Mouse (Mus musculus) limb, embryonic 12.5 days (tissue): Measurements from ENCODE around the gene 4930522H14Rik. TPM values are rescaled to one million over a fixed set of nuclear protein-coding genes. Genes with fewer than 3 reads are reported as not detected.

Experiments used
- ATAC-seq: fragments of 200-750 bp; cut with Nextera tagmentation; 2 replicates; pipeline ENCODE4 v1.8.0; 2017; ENCODE audit warnings: low read depth, moderate TSS enrichment; ENCODE audit not compliant: insufficient number of reproducible peaks, insufficient read depth, low FRiP score, low TSS enrichment
- H3K27ac ChIP-seq: fragments of 300-500 bp; sonication (generic); 2 replicates; pipeline ENCODE4 v1.5.1; 2016; ENCODE audit warnings: mild to moderate bottlenecking, moderate library complexity
- H3K27me3 ChIP-seq: fragments of 300-500 bp; sonication (generic); 2 replicates; pipeline ENCODE4 v1.6.1; 2016; ENCODE audit warnings: mild to moderate bottlenecking, moderate library complexity
- H3K36me3 ChIP-seq: fragments of 300-500 bp; sonication (generic); 2 replicates; pipeline ENCODE4 v1.6.1; 2016; ENCODE audit warnings: mild to moderate bottlenecking, moderate library complexity
- H3K4me1 ChIP-seq: fragments of 300-500 bp; sonication (generic); replicated peaks from 2 replicates; pipeline ENCODE4 v1.6.1; 2016
- H3K4me2 ChIP-seq: fragments of 300-500 bp; sonication (generic); 2 replicates; pipeline ENCODE4 v1.6.1; 2016; ENCODE audit warnings: mild to moderate bottlenecking, moderate library complexity
- H3K4me3 ChIP-seq: fragments of 300-500 bp; sonication (generic); replicated peaks from 2 replicates; pipeline ENCODE4 v1.5.1; 2016; ENCODE audit warnings: mild to moderate bottlenecking
- H3K9ac ChIP-seq: fragments of 300-500 bp; sonication (generic); replicated peaks from 2 replicates; pipeline ENCODE4 v1.6.1; 2016; ENCODE audit warnings: mild to moderate bottlenecking, moderate library complexity
- H3K9me3 ChIP-seq: fragments of 300-500 bp; sonication (generic); 2 replicates; pipeline ENCODE4 v1.6.1; 2016; ENCODE audit warnings: mild to moderate bottlenecking, moderate library complexity
- WGBS: fragments of 180-500 bp; shearing (Covaris S2); methylation state at CpG from one replicate; pipeline ENCODE4 v1.1.7; 2016; 5-methylcytosine and 5-hydroxymethylcytosine counted together
- polyA plus RNA-seq: library from polyadenylated mRNA; unstranded; fragments of >200 nt; fragmentation: Nextera tagmentation; extraction: Ambion mirVana; gene quantifications from 2 replicates; pipeline ENCODE4 v1.2.1, GENCODE M21; 2016

4930522H14Rik gene
- not detected in 2 replicates for polyA plus RNA-seq

DNA sequence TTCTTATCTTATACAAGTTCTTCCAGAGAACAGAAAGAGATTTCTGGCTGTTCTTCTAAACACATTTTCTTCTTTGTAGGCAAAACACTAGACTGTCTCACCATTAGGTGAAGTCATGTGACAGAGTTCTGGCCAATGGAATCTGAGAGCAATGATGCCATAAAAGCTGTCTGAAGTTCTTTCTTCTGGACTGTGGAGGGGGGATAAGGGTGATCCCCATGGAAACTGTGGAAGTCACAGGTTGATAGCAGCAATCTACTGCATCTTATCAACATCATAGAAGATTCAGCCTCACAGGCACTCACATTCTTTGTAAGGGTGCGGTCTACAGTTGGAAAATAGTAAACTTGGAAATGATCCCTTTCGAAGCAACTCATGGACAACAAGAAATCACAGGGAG lies at the start of gene 4930522H14Rik:
Gene 4930522H14Rik, minus strand, starts transcription at position 187 of the 400 bp plus-strand sequence.
- no peak for ATAC-seq
- H3K4me3 ChIP-seq: no peak within 1 kb of the TSS
- H3K4me2 ChIP-seq: no peak within 1 kb of the TSS

DNA sequence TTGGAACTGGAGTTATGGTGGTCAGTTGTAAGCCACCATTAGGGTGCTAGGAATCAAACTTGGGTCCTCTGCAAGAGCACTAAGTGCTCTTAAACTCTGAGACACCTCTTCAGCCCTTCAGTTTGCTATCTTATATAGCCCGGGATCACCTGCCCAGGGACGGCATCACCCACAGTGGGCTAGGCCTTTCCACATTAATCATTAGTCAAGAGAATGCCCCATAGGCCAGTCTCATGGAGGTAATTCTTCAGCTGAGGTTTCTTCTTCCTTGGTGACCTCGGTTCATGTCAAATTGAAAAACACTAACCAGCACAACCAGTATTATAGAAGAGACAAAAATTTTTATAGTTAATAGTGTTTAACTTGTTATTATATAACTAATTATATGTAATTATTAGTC lies 47.3 kb upstream of the 4930522H14Rik start:
- no peak overlapping the region for H3K4me2 ChIP-seq
- no peak overlapping the region for H3K9ac ChIP-seq
- no peak overlapping the region for H3K4me3 ChIP-seq
- H3K27me3 ChIP-seq: no peaks in the 10 kb centered on the region
- no peak for ATAC-seq
- no peaks in the 10 kb centered on the region for H3K36me3 ChIP-seq
- 84% methylated on average over 3 of the region's 3 CpGs for WGBS
- H3K4me1 ChIP-seq: peaks cover 7% of the 10 kb centered on the region; the same call in 1 of the 2 replicates
- no peak overlapping the region for H3K27ac ChIP-seq
- no peaks in the 10 kb centered on the region for H3K9me3 ChIP-seq

More for the DNA sequence above, at the start of gene 4930522H14Rik:
- Histone ChIP-seq H3K36me3 (no peaks in the 10 kb centered on the region), H3K27ac (no peak within 1 kb of the TSS), H3K9ac (no peak within 1 kb of the TSS), H3K27me3 (no peaks in the 10 kb centered on the region), H3K4me1 (no peaks in the 10 kb centered on the region), H3K9me3 (no peaks in the 10 kb centered on the region)
- WGBS: 94% methylated on average over 2 of the region's 2 CpGs

DNA sequence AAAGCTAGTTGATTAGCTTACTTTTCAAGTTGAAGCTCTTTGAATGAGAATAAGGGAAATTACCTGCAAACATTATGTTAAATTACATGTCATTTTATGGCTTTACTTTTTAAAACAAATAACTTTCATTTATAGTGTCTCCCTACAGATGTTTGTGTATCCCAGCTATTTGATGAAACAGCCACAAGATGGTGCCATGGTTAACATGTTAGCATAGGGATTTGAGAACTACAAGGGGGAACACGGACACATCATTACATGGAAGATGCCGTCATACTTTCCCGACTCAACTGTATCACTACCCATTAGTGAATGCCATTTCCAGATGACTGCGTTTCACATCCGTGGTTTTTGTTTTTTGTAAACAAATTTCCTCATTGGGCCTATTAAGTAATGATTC lies 45.8 kb upstream of the 4930522H14Rik start:
- Histone ChIP-seq H3K4me1 (peaks cover 7% of the 10 kb centered on the region; the same call in 1 of the 2 replicates), H3K4me3 (no peak overlapping the region), H3K9ac (no peak overlapping the region), H3K27ac (no peak overlapping the region), H3K4me2 (no peak overlapping the region), H3K36me3 (no peaks in the 10 kb centered on the region), H3K27me3 (no peaks in the 10 kb centered on the region), H3K9me3 (no peaks in the 10 kb centered on the region)
- ATAC-seq: no peak
- 75% methylated on average over 5 of the region's 5 CpGs for WGBS

DNA sequence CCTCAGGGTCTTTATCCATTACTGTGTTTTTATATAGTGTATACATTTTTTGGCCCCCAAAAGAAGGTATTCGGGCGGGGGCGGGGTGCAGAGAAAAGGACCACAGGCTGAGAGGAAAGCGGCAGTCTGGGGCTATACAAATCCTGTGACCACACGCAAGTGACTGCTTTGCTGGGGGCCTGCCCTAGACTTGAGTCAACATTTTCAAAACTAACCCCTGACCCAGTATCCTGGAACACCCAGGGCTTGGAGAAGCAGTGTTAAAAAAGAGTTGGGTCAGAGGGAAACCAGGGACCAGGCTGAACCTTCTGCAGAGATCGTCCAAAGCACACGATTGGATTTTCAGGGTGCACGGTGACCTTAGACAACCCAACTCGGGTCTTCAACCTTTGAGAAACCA lies 43.7 kb upstream of the 4930522H14Rik start:
- no peaks in the 10 kb centered on the region for H3K36me3 ChIP-seq
- H3K9me3 ChIP-seq: no peaks in the 10 kb centered on the region
- no peak overlapping the region for H3K4me3 ChIP-seq
- 88% methylated on average over 9 of the region's 9 CpGs for WGBS
- peaks cover 7% of the 10 kb centered on the region; the same call in 1 of the 2 replicates for H3K4me1 ChIP-seq
- no peak overlapping the region for H3K27ac ChIP-seq
- no peak overlapping the region for H3K4me2 ChIP-seq
- H3K27me3 ChIP-seq: no peaks in the 10 kb centered on the region
- ATAC-seq: no peak
- H3K9ac ChIP-seq: no peak overlapping the region

DNA sequence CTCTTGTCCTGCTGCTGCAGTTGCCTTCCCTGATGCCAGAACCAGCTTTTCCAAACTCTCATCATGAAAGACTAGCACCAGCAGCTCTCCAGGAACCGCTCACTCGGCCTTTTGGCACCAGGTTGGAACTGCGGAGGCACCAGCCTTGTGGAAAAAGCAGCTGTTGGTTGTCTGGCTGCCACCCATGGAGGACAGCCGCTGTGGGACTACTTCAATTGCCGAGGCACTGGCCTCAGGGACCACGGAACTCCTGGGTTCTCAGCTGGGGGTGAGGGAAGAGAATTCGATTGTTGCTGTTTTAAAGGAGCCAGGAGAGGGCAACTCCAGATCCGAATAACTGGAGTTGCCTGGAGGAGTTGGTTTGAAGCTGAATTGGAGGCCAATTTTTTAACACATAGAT lies 43.2 kb upstream of the 4930522H14Rik start:
- Histone ChIP-seq H3K4me2 (no peak overlapping the region), H3K9me3 (no peaks in the 10 kb centered on the region), H3K9ac (no peak overlapping the region), H3K4me1 (peaks cover 9% of the 10 kb centered on the region; the same call in 1 of the 2 replicates), H3K27ac (no peak overlapping the region), H3K4me3 (no peak overlapping the region), H3K36me3 (no peaks in the 10 kb centered on the region), H3K27me3 (no peaks in the 10 kb centered on the region)
- ATAC-seq: no peak
- WGBS: 37% methylated on average over 8 of the region's 8 CpGs

DNA sequence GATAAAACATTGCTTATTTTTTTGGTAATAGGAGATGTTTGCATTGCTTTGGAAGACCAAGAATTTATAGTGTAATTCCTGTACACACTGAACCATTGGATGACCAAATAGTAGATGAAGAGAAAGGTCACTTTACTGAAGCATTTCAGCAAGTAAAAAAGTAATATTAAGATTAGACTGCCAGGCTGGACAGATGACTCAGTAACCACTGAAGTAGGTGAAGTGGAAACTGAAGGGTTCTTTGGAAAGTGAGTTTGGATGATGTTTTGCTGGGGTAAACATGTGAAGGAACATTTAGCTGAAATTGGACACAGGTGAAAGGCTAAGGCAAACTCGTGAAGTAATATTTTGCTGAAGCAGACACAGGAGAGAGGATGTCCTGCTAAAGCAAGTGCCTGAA lies 41.5 kb upstream of the 4930522H14Rik start:
- peaks cover 22% of the 10 kb centered on the region for H3K4me1 ChIP-seq
- no peak for ATAC-seq
- H3K27me3 ChIP-seq: no peaks in the 10 kb centered on the region
- 88% methylated on average over 1 of the region's 1 CpGs for WGBS
- H3K9me3 ChIP-seq: no peaks in the 10 kb centered on the region
- no peak overlapping the region for H3K4me2 ChIP-seq
- no peaks in the 10 kb centered on the region for H3K36me3 ChIP-seq
- H3K27ac ChIP-seq: no peak overlapping the region
- no peak overlapping the region for H3K4me3 ChIP-seq
- H3K9ac ChIP-seq: no peak overlapping the region

DNA sequence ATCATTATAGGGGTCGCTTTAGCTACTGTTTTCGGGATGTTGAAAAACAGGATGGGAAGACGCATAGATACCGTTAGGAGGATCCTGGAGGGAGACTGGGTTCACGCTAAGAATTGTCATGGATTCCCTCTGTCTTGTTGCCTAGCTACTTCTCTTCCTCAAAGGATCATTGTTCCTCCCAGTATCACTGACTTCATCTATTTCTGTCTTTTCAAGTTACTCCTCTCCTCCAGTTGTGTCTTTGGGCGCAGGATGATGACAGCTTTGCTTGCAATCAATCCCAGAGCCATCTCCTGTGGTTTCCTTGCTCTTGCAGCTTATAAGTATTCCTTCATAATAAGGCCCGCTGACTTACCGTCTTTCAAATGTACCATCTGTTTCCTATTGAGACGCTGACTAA lies 38.3 kb upstream of the 4930522H14Rik start:
- H3K4me2 ChIP-seq: no peak overlapping the region
- no peak overlapping the region for H3K27ac ChIP-seq
- H3K27me3 ChIP-seq: no peaks in the 10 kb centered on the region

DNA sequence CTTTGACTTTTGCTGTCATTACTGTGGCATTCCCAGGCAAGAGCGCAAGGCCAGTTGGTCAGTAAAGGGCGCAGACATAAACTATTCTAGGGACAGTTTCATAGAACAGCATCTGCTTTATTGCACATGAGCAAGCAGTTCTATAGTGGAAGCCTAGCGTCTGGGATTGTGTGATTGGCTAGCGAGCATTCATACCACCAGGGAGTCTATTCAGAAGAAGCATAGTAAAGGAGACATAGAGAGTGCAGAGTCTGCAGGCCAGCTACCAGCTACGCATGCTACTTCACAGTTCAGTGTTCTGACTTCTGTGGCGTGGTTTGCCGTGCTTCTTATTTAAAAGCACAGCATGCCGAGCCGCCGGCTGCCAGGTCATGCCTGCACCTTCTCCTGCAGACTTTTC lies 37.9 kb upstream of the 4930522H14Rik start:
- no peaks in the 10 kb centered on the region for H3K36me3 ChIP-seq
- H3K27me3 ChIP-seq: no peaks in the 10 kb centered on the region
- H3K9ac ChIP-seq: no peak overlapping the region
- 73% methylated on average over 10 of the region's 10 CpGs for WGBS
- no peaks in the 10 kb centered on the region for H3K9me3 ChIP-seq
- peaks cover 20% of the 10 kb centered on the region for H3K4me1 ChIP-seq
- H3K4me3 ChIP-seq: no peak overlapping the region
- no peak overlapping the region for H3K27ac ChIP-seq
- no peak overlapping the region for H3K4me2 ChIP-seq
- no peak for ATAC-seq

More for the DNA sequence above, 38.3 kb upstream of the 4930522H14Rik start:
- H3K9me3 ChIP-seq: no peaks in the 10 kb centered on the region
- whole genome bisulfite sequencing: 67% methylated on average over 9 of the region's 9 CpGs
- no peak overlapping the region for H3K4me3 ChIP-seq
- ATAC-seq: no peak
- no peaks in the 10 kb centered on the region for H3K36me3 ChIP-seq
- peaks cover 21% of the 10 kb centered on the region for H3K4me1 ChIP-seq
- H3K9ac ChIP-seq: no peak overlapping the region

DNA sequence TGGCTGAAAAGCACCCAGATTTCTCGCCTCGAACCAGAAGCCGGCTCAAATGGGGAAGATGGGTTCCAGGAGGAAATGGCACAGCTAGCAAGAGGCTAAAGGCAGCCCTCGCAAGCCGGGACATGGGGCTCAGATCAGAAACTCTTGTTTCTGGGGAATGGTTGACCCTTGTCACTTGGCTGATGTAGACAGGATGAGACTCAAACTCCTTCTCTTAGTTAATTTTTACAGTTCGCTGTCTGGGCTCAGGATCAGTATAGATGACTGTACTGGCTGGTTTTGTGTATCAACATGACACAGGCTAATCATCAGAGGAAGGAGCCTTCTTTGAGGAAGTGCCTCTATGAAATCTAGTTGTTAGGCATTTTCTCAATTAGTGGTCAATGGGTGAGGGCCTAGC lies 33.6 kb upstream of the 4930522H14Rik start:
- Histone ChIP-seq H3K4me3 (no peak overlapping the region), H3K9me3 (no peaks in the 10 kb centered on the region), H3K27me3 (no peaks in the 10 kb centered on the region), H3K27ac (no peak overlapping the region), H3K36me3 (no peaks in the 10 kb centered on the region), H3K4me1 (peaks cover 20% of the 10 kb centered on the region), H3K4me2 (no peak overlapping the region), H3K9ac (no peak overlapping the region)
- ATAC-seq: no peak
- WGBS: 88% methylated on average over 6 of the region's 6 CpGs

DNA sequence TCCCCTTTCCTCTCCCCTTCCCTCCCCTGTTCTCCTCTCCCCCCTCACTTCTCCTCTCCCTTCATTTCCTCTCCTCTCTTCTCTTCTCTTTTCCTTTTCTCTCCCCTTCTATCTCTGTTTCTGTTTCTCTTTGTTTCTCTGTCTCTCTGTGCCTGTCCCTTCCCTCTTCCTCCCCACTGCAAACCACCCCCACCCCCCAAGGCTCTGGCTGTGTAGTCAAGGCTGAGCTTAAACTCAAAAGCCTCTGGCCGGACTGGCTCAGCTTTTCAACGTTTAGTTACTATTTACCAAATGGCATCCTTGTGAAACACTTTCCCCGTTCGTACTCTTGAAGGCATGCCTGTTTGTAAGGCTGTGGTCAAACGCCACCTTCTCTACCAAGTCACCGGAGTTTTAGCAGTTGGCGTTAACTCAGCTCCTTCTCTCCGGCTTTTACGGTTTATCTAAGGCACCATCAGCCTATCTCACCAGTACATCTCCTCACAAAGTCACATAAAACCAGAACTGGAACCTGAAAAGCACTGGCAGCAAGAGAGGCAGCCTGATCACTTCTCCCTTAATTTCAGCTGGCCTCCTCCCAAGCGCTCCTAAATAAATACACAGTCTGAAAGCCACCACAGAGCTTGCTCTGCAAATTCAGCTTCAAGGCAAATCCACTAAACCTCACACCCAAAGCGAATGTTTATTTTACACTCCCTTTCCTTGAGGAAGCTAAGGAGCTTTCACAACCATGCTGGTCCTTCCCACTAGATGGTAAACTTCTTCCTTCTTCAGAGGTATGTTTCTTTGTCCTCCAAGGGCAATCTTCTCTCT lies 19.4 kb upstream of the 4930522H14Rik start:
- Histone ChIP-seq H3K4me1 (no peaks in the 10 kb centered on the region), H3K27me3 (no peaks in the 10 kb centered on the region), H3K9ac (no peak overlapping the region), H3K4me2 (peak overlapping the region; percentile 39), H3K27ac (peak overlapping the region; percentile 24), H3K9me3 (peaks cover 7% of the 10 kb centered on the region), H3K4me3 (0 out of 2 replicates have a peak overlapping the region, but pooled peaks have one; percentile 10), H3K36me3 (no peaks in the 10 kb centered on the region)
- WGBS: 24% methylated on average over 11 of the region's 11 CpGs
- ATAC-seq: no peak

DNA sequence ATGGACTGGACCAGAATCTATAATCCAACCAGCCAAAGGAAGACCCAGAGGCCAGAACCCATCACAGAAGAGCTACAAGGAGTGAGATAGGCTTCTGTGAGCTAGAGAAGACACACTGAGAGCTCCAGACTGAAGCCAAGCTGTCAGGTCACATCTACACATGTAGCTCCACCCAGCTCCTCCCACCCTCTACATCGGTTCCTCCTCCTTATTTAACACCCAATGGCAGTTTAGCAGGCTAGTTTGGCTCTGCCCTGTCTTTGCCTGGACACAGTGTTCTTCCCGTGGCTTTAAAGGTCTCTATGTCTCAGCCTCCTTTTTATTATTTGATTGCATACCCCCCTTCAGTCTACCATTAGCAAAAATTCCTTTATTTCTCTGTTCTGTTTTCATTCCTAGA lies 16.2 kb upstream of the 4930522H14Rik start:
- H3K9me3 ChIP-seq: no peaks in the 10 kb centered on the region
- H3K27ac ChIP-seq: no peak overlapping the region
- H3K4me3 ChIP-seq: no peak overlapping the region
- H3K4me1 ChIP-seq: no peaks in the 10 kb centered on the region
- H3K36me3 ChIP-seq: no peaks in the 10 kb centered on the region
- no peak overlapping the region for H3K4me2 ChIP-seq
- WGBS: 11% methylated on average over 2 of the region's 2 CpGs
- ATAC-seq: no peak
- H3K9ac ChIP-seq: no peak overlapping the region
- H3K27me3 ChIP-seq: no peaks in the 10 kb centered on the region

DNA sequence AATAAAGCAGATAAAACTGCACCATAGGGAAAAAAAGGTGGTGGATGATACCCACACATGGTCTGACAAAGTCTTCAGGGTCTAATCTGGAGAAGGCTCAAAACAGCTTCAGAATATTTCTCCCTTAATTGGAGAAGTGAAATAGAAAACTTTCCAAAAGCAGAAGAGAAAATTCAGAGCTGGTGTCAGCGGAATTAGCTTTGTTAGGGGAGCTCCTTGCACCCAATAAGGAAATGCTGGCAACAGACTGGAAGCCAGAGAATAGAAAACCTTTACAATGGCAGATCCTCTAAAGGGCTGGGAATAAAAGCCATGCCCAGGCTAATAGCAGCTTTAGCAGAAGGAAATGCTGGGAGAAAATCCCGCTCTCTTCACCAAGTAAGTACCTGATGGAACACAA lies 15.4 kb upstream of the 4930522H14Rik start:
- no peaks in the 10 kb centered on the region for H3K36me3 ChIP-seq
- WGBS: 80% methylated on average over 2 of the region's 2 CpGs
- H3K4me1 ChIP-seq: no peaks in the 10 kb centered on the region
- no peak overlapping the region for H3K4me3 ChIP-seq
- H3K27ac ChIP-seq: no peak overlapping the region
- no peak overlapping the region for H3K9ac ChIP-seq
- no peak overlapping the region for H3K4me2 ChIP-seq
- no peak for ATAC-seq
- no peaks in the 10 kb centered on the region for H3K27me3 ChIP-seq
- H3K9me3 ChIP-seq: no peaks in the 10 kb centered on the region
